Mouse (Mus musculus) lung, postnatal 0 days (tissue): ENCODE data around the gene Hcls1. TPM values are rescaled to one million over a fixed set of nuclear protein-coding genes. Genes with fewer than 3 reads are reported as not detected.

ENCODE experiments used
- ATAC-seq: fragments of 200-750 bp; cut with Nextera tagmentation; 2 replicates; pipeline ENCODE4 v1.8.0; 2017; ENCODE audit warnings: moderate library complexity
- DNase-seq: peaks from one replicate; pipeline ENCODE4 v3.0.0-alpha.2; 2016; ENCODE audit warnings: low spot score
- H3K27ac ChIP-seq: fragments of 300-500 bp; sonication (generic); 2 replicates; pipeline ENCODE4 v1.5.1; 2014; ENCODE audit warnings: antibody characterized with exemption, mild to moderate bottlenecking, low read length, mixed read lengths
- H3K27me3 ChIP-seq: fragments of 300-500 bp; sonication (generic); replicated peaks from 2 replicates; pipeline ENCODE4 v1.6.1; 2014; ENCODE audit warnings: low read length, mixed read lengths; ENCODE audit not compliant: insufficient read depth
- H3K36me3 ChIP-seq: fragments of 300-500 bp; sonication (generic); 2 replicates; pipeline ENCODE4 v1.6.1; 2014; ENCODE audit warnings: low read length, mixed read lengths; ENCODE audit not compliant: insufficient read depth
- H3K4me1 ChIP-seq: fragments of 300-500 bp; sonication (generic); 2 replicates; pipeline ENCODE4 v1.6.1; 2014; ENCODE audit warnings: antibody characterized with exemption, low read depth, low read length, mixed read lengths; ENCODE audit not compliant: insufficient read depth
- H3K4me2 ChIP-seq: fragments of 300-500 bp; sonication (generic); replicated peaks from 2 replicates; pipeline ENCODE4 v1.6.1; 2014; ENCODE audit warnings: low read depth, mild to moderate bottlenecking, low read length, moderate library complexity, mixed read lengths
- H3K4me3 ChIP-seq: fragments of 300-500 bp; sonication (generic); 2 replicates; pipeline ENCODE4 v1.5.1; 2014; ENCODE audit warnings: low read depth, low read length
- H3K9ac ChIP-seq: fragments of 300-500 bp; sonication (generic); replicated peaks from 2 replicates; pipeline ENCODE4 v1.6.1; 2014; ENCODE audit warnings: low read depth, mild to moderate bottlenecking
- H3K9me3 ChIP-seq: fragments of 300-500 bp; sonication (generic); 2 replicates; pipeline ENCODE4 v1.6.1; 2016; ENCODE audit warnings: low read length, mixed read lengths
- CTCF ChIP-seq: IDR thresholded peaks from 2 replicates; pipeline ENCODE4 v1.5.1; 2016; ENCODE audit warnings: antibody characterized with exemption, mild to moderate bottlenecking
- EP300 ChIP-seq: IDR thresholded peaks from 2 replicates; pipeline ENCODE4 v1.6.1; 2016; ENCODE audit warnings: antibody characterized with exemption, mild to moderate bottlenecking, control low read depth
- WGBS: fragments of 180-500 bp; shearing (Covaris S2); extraction: QIAGEN DNeasy Blood & Tissue Kit; methylation state at CpG from one replicate; pipeline ENCODE4 v1.1.7; 2014; 5-methylcytosine and 5-hydroxymethylcytosine counted together
- polyA plus RNA-seq: library from polyadenylated mRNA; unstranded; fragments of >200 nt; fragmentation: Nextera tagmentation; extraction: Ambion mirVana; gene quantifications from 2 replicates; pipeline ENCODE4 v1.2.1, GENCODE M21; 2015

The Hcls1 gene
- polyA plus RNA-seq, 1 experiment from 2014 or later = 12.6 TPM

DNA sequence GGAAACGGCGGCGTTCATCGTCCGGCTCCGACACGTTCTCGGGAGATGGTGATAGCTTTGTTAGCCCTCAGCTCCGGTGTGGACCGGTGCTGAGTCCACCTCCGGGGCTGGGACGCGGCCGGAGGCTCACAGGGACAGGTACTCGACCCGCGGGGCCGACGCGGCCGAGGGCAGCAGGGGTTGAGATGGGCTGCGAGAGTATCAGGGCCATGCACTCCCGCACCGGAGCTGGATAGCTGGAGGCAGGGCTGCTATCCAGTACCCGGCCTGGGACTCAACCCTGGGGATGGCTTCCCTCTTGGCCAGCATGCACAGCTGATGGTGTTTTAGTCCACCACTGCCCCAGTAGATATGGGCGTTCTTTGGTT, 77.1 kb downstream of the Hcls1 start:
- H3K4me2 ChIP-seq = peak overlapping the region; percentile 84
- peak overlapping the region; percentile 26; the same call in 1 of the 2 replicates for H3K9ac ChIP-seq
- peaks cover 7% of the 10 kb centered on the region; the same call in 1 of the 2 replicates for H3K4me1 ChIP-seq
- H3K36me3 ChIP-seq = no peaks in the 10 kb centered on the region
- H3K27me3 ChIP-seq = no peaks in the 10 kb centered on the region
- TF ChIP-seq CTCF (no peak), EP300 (no peak)
- DNase-seq = no peak
- H3K27ac ChIP-seq = no peak overlapping the region
- 1% methylated on average over 26 of the region's 26 CpGs for WGBS
- peak; percentile 26 for ATAC-seq
- peak overlapping the region; percentile 58 for H3K4me3 ChIP-seq
- H3K9me3 ChIP-seq = no peaks in the 10 kb centered on the region

GRCm38 (mm10) chr16:37012336-37012735, 77.6 kb downstream of the Hcls1 start:
- no peak for ATAC-seq
- no peak overlapping the region for H3K27ac ChIP-seq
- H3K27me3 ChIP-seq = no peaks in the 10 kb centered on the region
- peak overlapping the region; percentile 58; the same call in 1 of the 2 replicates for H3K4me3 ChIP-seq
- no peaks in the 10 kb centered on the region for H3K9me3 ChIP-seq
- TF ChIP-seq CTCF = no peak
- no peak for TF ChIP-seq EP300
- H3K36me3 ChIP-seq = no peaks in the 10 kb centered on the region
- WGBS = 30% methylated on average over 5 of the region's 5 CpGs
- H3K4me1 ChIP-seq = peaks cover 7% of the 10 kb centered on the region; the same call in 1 of the 2 replicates
- DNase-seq = no peak
- H3K4me2 ChIP-seq = peak overlapping the region; percentile 84
- H3K9ac ChIP-seq = no peak overlapping the region; the same call in 1 of the 2 replicates

Other genes with a start within 250 kb of the Hcls1 start
- gene Ildr1, start 241.0 kb upstream of the Hcls1 start, polyA plus RNA-seq = 8.8 and 10.7 TPM in 2 replicates
- 57.3 and 75.1 TPM in 2 replicates for gene Slc15a2, start 150.0 kb upstream of the Hcls1 start, polyA plus RNA-seq
- 11.8 and 13.1 TPM in 2 replicates for gene Iqcb1, start 106.6 kb upstream of the Hcls1 start, polyA plus RNA-seq
- gene Eaf2, start 60.0 kb upstream of the Hcls1 start, polyA plus RNA-seq = 0.95 and 1.4 TPM in 2 replicates
- gene Golgb1, start 59.8 kb upstream of the Hcls1 start, polyA plus RNA-seq = 114 and 120 TPM in 2 replicates
- gene Fbxo40, start 55.5 kb downstream of the Hcls1 start, polyA plus RNA-seq = 0.10 and 0.12 TPM in 2 replicates
- 0.38 and 0.58 TPM in 2 replicates for gene Polq, start 76.8 kb downstream of the Hcls1 start, polyA plus RNA-seq